Mouse (Mus musculus): ENCODE measurements around the gene Iqcf3. TPM values are rescaled to one million over a fixed set of nuclear protein-coding genes. Genes with fewer than 3 reads are reported as not detected.

The Iqcf3 gene
- polyA plus RNA-seq, 1 experiment from 2014 or later, result not detected

GRCm38 (mm10) chr9:106473081-106473752, 88.2 kb downstream of the Iqcf3 start:
- Histone ChIP-seq H3K9me3 (ENCODE audit: control insufficient read depth, low read length) (no peaks in the 10 kb centered on the region), H3K9ac (ENCODE audit: low read length) (no peak overlapping the region), H3K36me3 (ENCODE audit: control insufficient read depth, insufficient read depth, low read length) (no peaks in the 10 kb centered on the region), H3K4me2 (ENCODE audit: low read depth) (no peak overlapping the region), H3K4me1 (ENCODE audit: control insufficient read depth, insufficient read depth, low read length) (peaks cover 16% of the 10 kb centered on the region), H3K27ac (ENCODE audit: low read depth, low read length) (no peak overlapping the region), H3K27me3 (ENCODE audit: control insufficient read depth, insufficient read depth, low read length) (no peaks in the 10 kb centered on the region), H3K4me3 (ENCODE audit: low read depth, low read length) (no peak overlapping the region)
- WGBS, result 90% methylated on average over 16 of the region's 16 CpGs
- no peak for ATAC-seq (ENCODE audit: insufficient read depth, low FRiP score, low TSS enrichment)
- no peak for DNase-seq (ENCODE audit: low spot score)

DNA sequence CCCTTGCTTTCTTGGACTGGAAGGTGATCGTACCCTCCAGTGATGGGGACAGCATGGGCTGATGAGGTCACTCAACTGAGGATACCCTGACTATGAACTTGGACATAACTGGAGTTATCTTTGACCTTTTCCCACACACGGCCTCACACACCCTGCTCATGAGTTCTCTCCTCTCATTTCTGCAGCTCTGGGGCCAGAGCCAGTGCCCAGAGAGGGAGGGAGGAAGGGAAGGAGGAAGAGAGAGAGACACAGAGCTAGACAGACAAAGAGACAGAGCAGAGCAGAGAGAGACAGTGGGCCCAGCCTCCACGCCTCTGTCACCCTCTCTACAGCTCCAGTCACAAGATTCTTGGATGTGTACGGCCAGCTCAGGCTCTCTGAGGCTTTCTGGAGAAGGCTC, 89.1 kb downstream of the Iqcf3 start:
- Histone ChIP-seq H3K9ac (ENCODE audit: low read length) (no peak overlapping the region), H3K4me1 (ENCODE audit: control insufficient read depth, insufficient read depth, low read length) (peaks cover 9% of the 10 kb centered on the region; the same call in 1 of the 2 replicates), H3K9me3 (ENCODE audit: control insufficient read depth, low read length) (no peaks in the 10 kb centered on the region), H3K4me3 (ENCODE audit: low read depth, low read length) (no peak overlapping the region), H3K4me2 (ENCODE audit: low read depth) (no peak overlapping the region), H3K36me3 (ENCODE audit: control insufficient read depth, insufficient read depth, low read length) (no peaks in the 10 kb centered on the region), H3K27ac (ENCODE audit: low read depth, low read length) (no peak overlapping the region), H3K27me3 (ENCODE audit: control insufficient read depth, insufficient read depth, low read length) (no peaks in the 10 kb centered on the region)
- WGBS, result 68% methylated on average over 4 of the region's 4 CpGs
- DNase-seq (ENCODE audit: low spot score) (peak; percentile 6), ATAC-seq (ENCODE audit: insufficient read depth, low FRiP score, low TSS enrichment) (no peak)

GRCm38 (mm10) chr9:106471892-106472291, 89.5 kb downstream of the Iqcf3 start:
- ATAC-seq (ENCODE audit: insufficient read depth, low FRiP score, low TSS enrichment) (no peak), DNase-seq (ENCODE audit: low spot score) (peak; percentile 17)
- peak overlapping the region; percentile 24; the same call in 1 of the 2 replicates for H3K4me2 ChIP-seq (ENCODE audit: low read depth)

GRCm38 (mm10) chr9:106470991-106471750, 90.3 kb downstream of the Iqcf3 start:
- H3K9me3 ChIP-seq (ENCODE audit: control insufficient read depth, low read length), result no peaks in the 10 kb centered on the region
- peaks cover 9% of the 10 kb centered on the region; the same call in 1 of the 2 replicates for H3K4me1 ChIP-seq (ENCODE audit: control insufficient read depth, insufficient read depth, low read length)
- no peak overlapping the region for H3K9ac ChIP-seq (ENCODE audit: low read length)
- peak overlapping the region; percentile 24; the same call in 1 of the 2 replicates for H3K4me2 ChIP-seq (ENCODE audit: low read depth)
- 64% methylated on average over 14 of the region's 14 CpGs for whole genome bisulfite sequencing
- no peaks in the 10 kb centered on the region for H3K27me3 ChIP-seq (ENCODE audit: control insufficient read depth, insufficient read depth, low read length)
- no peak for ATAC-seq (ENCODE audit: insufficient read depth, low FRiP score, low TSS enrichment)
- no peak overlapping the region for H3K27ac ChIP-seq (ENCODE audit: low read depth, low read length)
- no peak overlapping the region for H3K4me3 ChIP-seq (ENCODE audit: low read depth, low read length)
- H3K36me3 ChIP-seq (ENCODE audit: control insufficient read depth, insufficient read depth, low read length), result no peaks in the 10 kb centered on the region
- DNase-seq (ENCODE audit: low spot score), result no peak

More at GRCm38 (mm10) chr9:106471892-106472291, 89.5 kb downstream of the Iqcf3 start:
- Histone ChIP-seq H3K9me3 (ENCODE audit: control insufficient read depth, low read length) (no peaks in the 10 kb centered on the region), H3K4me1 (ENCODE audit: control insufficient read depth, insufficient read depth, low read length) (peaks cover 9% of the 10 kb centered on the region; the same call in 1 of the 2 replicates), H3K4me3 (ENCODE audit: low read depth, low read length) (no peak overlapping the region), H3K36me3 (ENCODE audit: control insufficient read depth, insufficient read depth, low read length) (no peaks in the 10 kb centered on the region), H3K27ac (ENCODE audit: low read depth, low read length) (no peak overlapping the region), H3K9ac (ENCODE audit: low read length) (no peak overlapping the region), H3K27me3 (ENCODE audit: control insufficient read depth, insufficient read depth, low read length) (no peaks in the 10 kb centered on the region)
- WGBS, result 12% methylated on average over 5 of the region's 5 CpGs

GRCm38 (mm10) chr9:106469776-106470175, 91.7 kb downstream of the Iqcf3 start:
- H3K9ac ChIP-seq (ENCODE audit: low read length), result no peak overlapping the region
- no peaks in the 10 kb centered on the region for H3K27me3 ChIP-seq (ENCODE audit: control insufficient read depth, insufficient read depth, low read length)
- 78% methylated on average over 9 of the region's 9 CpGs for WGBS
- no peaks in the 10 kb centered on the region for H3K36me3 ChIP-seq (ENCODE audit: control insufficient read depth, insufficient read depth, low read length)
- no peaks in the 10 kb centered on the region for H3K9me3 ChIP-seq (ENCODE audit: control insufficient read depth, low read length)
- H3K27ac ChIP-seq (ENCODE audit: low read depth, low read length), result no peak overlapping the region
- DNase-seq (ENCODE audit: low spot score), result no peak
- H3K4me3 ChIP-seq (ENCODE audit: low read depth, low read length), result no peak overlapping the region
- no peak overlapping the region for H3K4me2 ChIP-seq (ENCODE audit: low read depth)
- no peak for ATAC-seq (ENCODE audit: insufficient read depth, low FRiP score, low TSS enrichment)
- H3K4me1 ChIP-seq (ENCODE audit: control insufficient read depth, insufficient read depth, low read length), result peaks cover 15% of the 10 kb centered on the region; the same call in 1 of the 2 replicates

- peaks cover 18% of the 10 kb centered on the region for H3K4me1 ChIP-seq (ENCODE audit: control insufficient read depth, insufficient read depth, low read length)
- no peak for DNase-seq (ENCODE audit: low spot score)
- H3K27ac ChIP-seq (ENCODE audit: low read depth, low read length), result no peak overlapping the region
- no peaks in the 10 kb centered on the region for H3K36me3 ChIP-seq (ENCODE audit: control insufficient read depth, insufficient read depth, low read length)
- H3K9ac ChIP-seq (ENCODE audit: low read length), result no peak overlapping the region
- WGBS, result 79% methylated on average over 6 of the region's 6 CpGs
- no peak overlapping the region for H3K4me2 ChIP-seq (ENCODE audit: low read depth)
- H3K27me3 ChIP-seq (ENCODE audit: control insufficient read depth, insufficient read depth, low read length), result no peaks in the 10 kb centered on the region
- ATAC-seq (ENCODE audit: insufficient read depth, low FRiP score, low TSS enrichment), result no peak
- H3K4me3 ChIP-seq (ENCODE audit: low read depth, low read length), result no peak overlapping the region
- no peaks in the 10 kb centered on the region for H3K9me3 ChIP-seq (ENCODE audit: control insufficient read depth, low read length)
These were observed 92.1 kb downstream of the Iqcf3 start for GRCm38 (mm10) chr9:106469317-106469716.

GRCm38 (mm10) chr9:106467746-106468145, 93.7 kb downstream of the Iqcf3 start:
- Histone ChIP-seq H3K27me3 (ENCODE audit: control insufficient read depth, insufficient read depth, low read length) (peaks cover 2% of the 10 kb centered on the region; the same call in 1 of the 2 replicates), H3K27ac (ENCODE audit: low read depth, low read length) (no peak overlapping the region), H3K4me3 (ENCODE audit: low read depth, low read length) (no peak overlapping the region), H3K4me1 (ENCODE audit: control insufficient read depth, insufficient read depth, low read length) (peaks cover 28% of the 10 kb centered on the region), H3K36me3 (ENCODE audit: control insufficient read depth, insufficient read depth, low read length) (peaks cover 6% of the 10 kb centered on the region), H3K9ac (ENCODE audit: low read length) (no peak overlapping the region), H3K4me2 (ENCODE audit: low read depth) (no peak overlapping the region), H3K9me3 (ENCODE audit: control insufficient read depth, low read length) (no peaks in the 10 kb centered on the region)
- WGBS, result 86% methylated on average over 7 of the region's 7 CpGs
- DNase-seq (ENCODE audit: low spot score) (no peak), ATAC-seq (ENCODE audit: insufficient read depth, low FRiP score, low TSS enrichment) (no peak)

- DNase-seq (ENCODE audit: low spot score) (no peak), ATAC-seq (ENCODE audit: insufficient read depth, low FRiP score, low TSS enrichment) (no peak)
- H3K27me3 ChIP-seq (ENCODE audit: control insufficient read depth, insufficient read depth, low read length), result peaks cover 2% of the 10 kb centered on the region; the same call in 1 of the 2 replicates
- H3K4me2 ChIP-seq (ENCODE audit: low read depth), result no peak overlapping the region
- peaks cover 24% of the 10 kb centered on the region for H3K4me1 ChIP-seq (ENCODE audit: control insufficient read depth, insufficient read depth, low read length)
- peaks cover 10% of the 10 kb centered on the region for H3K36me3 ChIP-seq (ENCODE audit: control insufficient read depth, insufficient read depth, low read length)
- no peak overlapping the region for H3K4me3 ChIP-seq (ENCODE audit: low read depth, low read length)
- 87% methylated on average over 6 of the region's 6 CpGs for WGBS
- H3K9me3 ChIP-seq (ENCODE audit: control insufficient read depth, low read length), result no peaks in the 10 kb centered on the region
- no peak overlapping the region for H3K9ac ChIP-seq (ENCODE audit: low read length)
- H3K27ac ChIP-seq (ENCODE audit: low read depth, low read length), result no peak overlapping the region
These were observed 94.7 kb downstream of the Iqcf3 start for GRCm38 (mm10) chr9:106466721-106467120.

All from neural tube, embryonic 11.5 days (tissue).